8 mouse cellular contexts compared by ENCODE assay signal in genomic region chr7:132316101-132317035, GRCm38 (mm10). TPM values are rescaled to one million over a fixed set of nuclear protein-coding genes. Genes with fewer than 3 reads are reported as not detected.
A peak's percentile ranks its signal among the peaks of the same experiment; 100 is the strongest.
DNase-seq lines count a peak whose midpoint lies in the region; ATAC-seq lines count a peak whose summit lies in the region.

No protein-coding gene starts in this region.

- no peaks in the 10 kb centered on the region for H3K9me3 ChIP-seq in hindbrain, embryonic 16.5 days (ENCODE audit: control insufficient read depth, low read length)

- peak overlapping the region; percentile 87 for H3K27ac ChIP-seq in hindbrain, embryonic 16.5 days (ENCODE audit: low read depth, low read length)

- H3K9ac ChIP-seq in hindbrain, embryonic 16.5 days (ENCODE audit: low read depth, low read length): peak overlapping the region; percentile 89

- H3K36me3 ChIP-seq in hindbrain, embryonic 16.5 days (ENCODE audit: control insufficient read depth, insufficient read depth, low read length): no peaks in the 10 kb centered on the region

- H3K4me2 ChIP-seq in hindbrain, embryonic 16.5 days (ENCODE audit: low read length): peak overlapping the region; percentile 94

- under 1% methylated on average over 73 of the region's 79 CpGs for WGBS in hindbrain, embryonic 16.5 days

- intact Hi-C loops in left cerebral cortex, postnatal 10 days (cut with DNase I): loop anchor here (2.0 to 5.0 kb wide), 4 partner anchors 51 to 236 kb away; no protein-coding TSS in a partner anchor

- peak overlapping the region; percentile 83 for H3K4me3 ChIP-seq in hindbrain, embryonic 16.5 days (ENCODE audit: low read length)

- peak; percentile 79 for ATAC-seq in hindbrain, embryonic 16.5 days
- ATAC-seq in megakaryocyte, adult 5-6 weeks (ENCODE audit: poor library complexity, severe bottlenecking): peak; percentile 42

- peaks cover 20% of the 10 kb centered on the region for H3K4me1 ChIP-seq in hindbrain, embryonic 16.5 days (ENCODE audit: control insufficient read depth, insufficient read depth, low read depth, low read length)

- H3K27me3 ChIP-seq in hindbrain, embryonic 16.5 days (replicated peaks; ENCODE audit: control insufficient read depth, insufficient read depth, low read length): no peaks in the 10 kb centered on the region

- DNase-seq in adrenal gland, adult (ENCODE audit: inconsistent age in 2 of 2, low spot score in 1 of 2): peak; percentile 75 to 93
- DNase-seq in cerebellum, postnatal 4 days (ENCODE audit: low spot score in 2 of 2): peak; percentile 41 to 64
- DNase-seq in gastrocnemius, adult 8-10 months (ENCODE audit: low spot score in 2 of 2): peak; percentile 28 to 32
- peak; percentile 34 to 81 for DNase-seq in left cerebral cortex, postnatal 10 days (ENCODE audit: extremely low spot score in 1 of 2, low spot score in 2 of 2)
- DNase-seq in right cerebral cortex, adult 2 months (ENCODE audit: low spot score in 2 of 2): peak; percentile 61 to 66
- DNase-seq in urinary bladder, postnatal 14 days (ENCODE audit: low spot score): peak; percentile 69

RNA-seq across cellular contexts. Expression of gene Chst15, which starts 0.7 kb away (rescaled TPM):
- 1 to 10 TPM; 1.4 to 2.6 (median 1.8) TPM for total RNA-seq in gastrocnemius, adult 8-10 months (2022)
- polyA plus RNA-seq in hindbrain, embryonic 16.5 days (2015; fragmentation: Nextera tagmentation; extraction: Ambion mirVana): 18.5 and 24.4 TPM in 2 replicates
- total RNA-seq in left cerebral cortex, postnatal 10 days (2021): 10 to 100 TPM; 31.3 to 37.3 TPM
- 14.0 and 14.6 TPM in 2 replicates for total RNA-seq in megakaryocyte, adult 5-6 weeks (2015)
- 12.9 and 17.1 TPM in 2 replicates for total RNA-seq in megakaryocyte, adult 5-6 weeks (2017)

Comparison
In these comparisons a context has a peak if more than half of its experiments do, and no peak if none do; other contexts are left out.
1. Peak in every context shown above with its lines: DNase-seq, ATAC-seq, H3K4me3 ChIP-seq and H3K27ac ChIP-seq.
2. DNase-seq: peak in every context shown above with its lines; median percentile 84 in adrenal gland, adult; 69 in urinary bladder, postnatal 14 days; 64 in right cerebral cortex, adult 2 months; 58 in left cerebral cortex, postnatal 10 days; 52 in cerebellum, postnatal 4 days; 30 in gastrocnemius, adult 8-10 months.